Mouse (Mus musculus) testis, adult 2 months (tissue): ENCODE measurements around the gene Osbpl9.

Source experiments
- CTCF ChIP-seq: fragments of 200-500 bp; IDR thresholded peaks from 2 replicates; pipeline ENCODE4 v1.5.1; 2012; ENCODE audit warnings: low read depth, mild to moderate bottlenecking, inconsistent platforms, low read length, moderate library complexity; ENCODE audit not compliant: control insufficient read depth, insufficient read depth, insufficient replicate concordance
- POLR2A ChIP-seq: fragments of 200-500 bp; IDR thresholded peaks from 2 replicates; pipeline ENCODE4 v1.6.1; 2012; ENCODE audit warnings: low read depth, mild to moderate bottlenecking, inconsistent platforms, low read length, moderate library complexity; ENCODE audit not compliant: control insufficient read depth

GRCm38 (mm10) chr4:109149411-109149810, 52.7 kb downstream of the Osbpl9 start:
- TF ChIP-seq POLR2A (no peak), CTCF (no peak)
